Mouse (Mus musculus) CD4-positive, CD25-positive, alpha-beta regulatory T cell, adult 2 months (primary cell): ENCODE measurements around the gene Epha2.

Source experiments
- DNase-seq: peaks from one replicate; pipeline ENCODE4 v3.0.0-alpha.2; 2012; ENCODE audit warnings: low read depth, low spot score

Gene Epha2

GRCm38 (mm10) chr4:141301116-141301553 lies at the start of gene Epha2:
TSS of gene Epha2 (plus strand) at chr4:141301240.
- peak; percentile 12 for DNase-seq

- DNase-seq = no peak
Measured at GRCm38 (mm10) chr4:141252641-141253040, 48.4 kb upstream of the Epha2 start.

DNA sequence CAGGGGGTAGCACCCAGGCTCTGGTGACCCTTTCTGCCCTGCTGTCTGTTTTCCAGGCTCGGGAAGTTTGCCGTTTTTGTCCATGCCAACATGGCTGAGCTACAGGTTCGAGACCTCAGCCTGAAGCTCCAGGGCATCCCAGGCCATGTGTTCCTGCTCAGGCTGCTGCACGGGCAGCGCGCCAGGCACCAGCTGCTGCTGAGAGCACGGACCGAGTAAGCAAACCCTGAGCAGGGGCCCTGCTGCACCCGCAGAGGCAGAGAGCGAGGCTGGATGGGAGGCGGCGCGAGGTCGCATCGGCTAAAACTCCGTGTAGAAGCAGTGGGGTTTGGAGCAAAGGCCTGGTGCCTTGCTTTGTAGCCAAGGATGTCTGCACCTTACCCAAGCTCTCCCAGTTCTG lies 46.8 kb upstream of the Epha2 start:
- DNase-seq = no peak

GRCm38 (mm10) chr4:141257440-141257839 lies 43.6 kb upstream of the Epha2 start:
- peak; percentile 56 for DNase-seq

GRCm38 (mm10) chr4:141259413-141259812 lies 41.6 kb upstream of the Epha2 start:
- no peak for DNase-seq

GRCm38 (mm10) chr4:141260007-141260723 lies 40.9 kb upstream of the Epha2 start:
- DNase-seq = no peak

- no peak for DNase-seq
Measured at GRCm38 (mm10) chr4:141262906-141263637, 38.0 kb upstream of the Epha2 start.

- DNase-seq = peak; percentile 30
Measured at GRCm38 (mm10) chr4:141265979-141266637, 34.9 kb upstream of the Epha2 start.

DNA sequence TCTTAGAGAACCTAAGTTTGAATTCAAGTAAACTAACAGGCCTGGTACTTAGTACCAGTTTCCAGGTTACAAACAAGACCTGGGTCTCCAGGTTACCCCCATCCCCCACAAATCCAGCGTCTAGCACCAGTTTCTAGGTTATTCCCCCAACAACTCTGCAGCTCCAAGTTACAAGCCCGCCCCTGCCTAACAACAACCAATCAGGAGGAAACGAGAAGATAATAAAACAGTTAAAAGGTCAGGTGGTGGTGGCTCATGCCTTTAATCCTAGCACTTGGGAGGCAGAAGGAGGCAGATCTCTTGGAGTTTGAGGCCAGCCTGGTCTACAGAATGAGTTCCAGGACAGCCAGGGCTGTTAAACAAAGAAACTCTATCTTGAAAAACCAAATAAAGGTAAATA lies 33.8 kb upstream of the Epha2 start:
- DNase-seq = no peak

- peak; percentile 65 for DNase-seq
Measured at GRCm38 (mm10) chr4:141267837-141268236, 33.2 kb upstream of the Epha2 start.

DNA sequence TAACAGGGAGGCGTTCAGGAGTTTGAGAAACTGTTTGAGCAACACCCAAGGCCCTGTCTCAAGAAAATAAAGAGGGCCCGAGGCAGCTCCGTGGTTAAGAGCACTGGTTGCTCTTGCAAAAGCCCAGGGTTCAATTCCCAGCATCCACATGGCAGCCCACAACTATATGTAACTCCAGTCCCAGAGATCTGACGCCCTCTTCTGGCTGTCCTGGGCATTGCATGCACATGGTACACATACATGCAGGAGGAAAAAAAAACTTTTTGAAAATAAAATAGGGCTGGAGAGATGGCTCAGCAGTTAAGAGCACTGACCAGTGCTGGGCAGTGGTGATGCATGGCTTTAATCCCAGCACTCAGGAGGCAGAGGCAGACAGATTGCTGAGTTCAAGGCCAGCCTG lies 32.7 kb upstream of the Epha2 start:
- peak; percentile 28 for DNase-seq

DNA sequence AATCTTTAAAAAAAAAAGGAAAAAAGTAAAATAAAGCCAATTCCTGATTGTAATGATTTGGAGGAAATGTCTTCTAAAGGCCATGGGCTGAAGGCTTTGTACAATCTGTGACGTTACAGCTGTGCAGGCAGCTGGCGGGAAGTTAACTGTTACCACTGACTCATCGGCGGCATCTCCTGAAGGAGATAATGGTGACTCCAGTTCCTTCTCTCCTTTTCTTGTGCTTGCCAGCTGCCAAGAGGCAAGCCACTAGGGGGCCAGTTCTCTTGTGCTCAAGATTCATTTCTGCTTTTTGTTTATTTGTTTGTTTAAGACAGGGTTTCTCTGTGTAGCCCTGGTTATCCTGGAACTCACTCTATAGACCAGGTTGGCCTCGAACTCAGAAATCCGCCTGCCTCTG lies 32.0 kb upstream of the Epha2 start:
- DNase-seq = no peak

- no peak for DNase-seq
Measured at GRCm38 (mm10) chr4:141270201-141270940, 30.7 kb upstream of the Epha2 start.

DNA sequence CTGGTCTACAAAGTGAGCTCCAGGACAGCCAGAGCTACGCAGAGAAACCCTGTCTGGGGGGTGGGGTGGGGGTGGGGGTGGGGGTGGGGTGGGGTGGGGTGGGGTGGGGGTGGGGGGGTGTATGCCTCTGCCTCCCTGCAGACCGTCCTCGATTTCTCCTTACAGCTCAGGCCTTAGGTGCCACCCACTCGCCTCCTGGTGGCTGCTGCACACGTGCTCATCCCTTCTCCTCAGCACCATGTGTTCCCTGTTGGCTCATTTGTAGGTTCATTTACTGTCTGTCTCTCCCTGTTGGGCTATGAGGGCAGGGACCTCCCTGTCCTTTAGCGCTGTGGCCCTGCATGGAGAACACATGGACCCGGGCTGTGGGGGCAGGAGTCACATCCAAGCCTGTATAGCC lies 29.8 kb upstream of the Epha2 start:
- DNase-seq = no peak

- no peak for DNase-seq
Measured at GRCm38 (mm10) chr4:141271721-141272120, 29.3 kb upstream of the Epha2 start.

- DNase-seq = peak; percentile 70
Measured at GRCm38 (mm10) chr4:141272878-141273277, 28.2 kb upstream of the Epha2 start.

GRCm38 (mm10) chr4:141273296-141273695 lies 27.7 kb upstream of the Epha2 start:
- DNase-seq = peak; percentile 88

DNA sequence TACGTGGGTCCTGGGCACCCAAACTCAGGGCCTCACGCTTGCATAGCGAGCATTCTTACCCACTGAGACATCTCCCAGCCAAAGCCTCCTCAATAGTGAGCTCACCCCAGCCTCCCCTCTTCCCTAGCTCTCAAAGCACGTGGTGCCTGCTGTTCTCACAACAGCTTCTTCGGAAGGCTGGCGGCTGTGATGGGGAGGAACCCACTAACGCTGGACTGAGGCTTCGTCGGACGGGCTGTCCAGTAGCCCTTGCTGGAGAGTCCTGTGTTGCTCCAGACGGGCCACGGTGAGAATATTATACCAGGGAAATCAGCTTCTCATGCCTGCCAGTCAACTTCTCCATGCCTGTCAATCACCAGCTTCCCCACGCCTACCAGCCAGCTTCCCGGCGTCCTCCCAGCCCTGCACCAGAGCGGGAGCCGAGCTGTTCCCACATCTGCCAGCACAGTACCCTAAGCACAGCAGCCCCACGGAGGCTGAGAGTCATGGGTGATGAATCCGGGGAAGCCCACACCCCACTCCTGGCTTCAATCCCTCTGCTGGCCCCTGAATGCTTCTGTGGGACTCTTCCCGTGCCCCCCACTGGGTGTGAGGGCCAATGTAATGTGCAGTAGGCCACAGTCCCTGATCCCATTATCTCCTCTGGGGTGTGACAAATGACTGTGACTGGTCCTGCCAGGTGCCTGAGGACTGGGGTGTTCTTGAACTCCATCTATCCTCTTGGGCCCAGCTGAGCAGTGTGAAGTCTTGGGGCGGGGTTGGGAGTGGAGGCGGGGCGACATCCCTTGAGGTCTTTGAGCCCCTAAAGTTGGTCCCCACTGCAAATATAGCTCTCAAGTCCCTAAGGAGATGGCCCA lies 26.3 kb upstream of the Epha2 start:
- DNase-seq = no peak

DNA sequence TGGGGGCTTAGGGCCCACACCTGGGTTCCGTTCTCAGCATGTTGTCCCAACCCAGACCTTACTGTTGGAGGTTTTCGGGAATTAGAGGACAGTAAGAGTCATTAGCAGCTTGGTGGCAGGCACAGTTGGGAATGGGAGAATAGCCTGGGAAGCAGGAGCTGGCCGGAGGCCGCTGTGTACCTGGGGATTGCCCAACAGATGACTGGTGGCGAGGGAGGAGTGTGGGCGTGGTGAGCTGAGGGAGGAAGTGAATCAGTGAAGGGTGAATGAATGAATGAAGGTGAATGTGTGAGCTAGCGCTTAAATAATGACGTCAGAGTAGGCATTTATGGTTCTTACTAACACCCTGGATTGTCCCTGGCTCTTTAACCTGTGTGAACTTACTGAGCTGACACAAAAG lies 23.9 kb upstream of the Epha2 start:
- DNase-seq = no peak

DNA sequence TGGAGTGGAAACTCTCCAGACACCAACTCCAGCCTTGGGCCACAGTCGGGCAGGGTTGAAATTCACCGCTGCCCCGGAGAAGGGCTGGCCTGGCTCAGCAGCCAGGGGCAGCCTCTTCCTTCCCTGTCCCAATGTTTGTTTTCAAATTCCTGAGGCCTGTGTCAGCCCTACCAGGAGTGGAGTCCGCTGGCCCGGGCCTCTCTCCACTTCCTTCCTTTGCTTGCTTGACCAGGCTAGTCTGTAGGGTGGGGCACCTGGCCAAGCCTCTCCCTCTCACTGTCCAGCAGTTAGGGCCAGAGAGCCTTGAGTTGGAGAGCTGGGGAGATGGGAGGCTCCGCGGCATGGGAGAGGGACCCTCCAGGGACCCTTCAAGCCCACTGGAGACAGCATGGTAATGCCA lies 22.9 kb upstream of the Epha2 start:
- no peak for DNase-seq

GRCm38 (mm10) chr4:141279327-141279726 lies 21.7 kb upstream of the Epha2 start:
- no peak for DNase-seq
